Mouse (Mus musculus): ENCODE data around the gene Cep170. TPM values are rescaled to one million over a fixed set of nuclear protein-coding genes. Genes with fewer than 3 reads are reported as not detected.

Cep170 gene
- polyA plus RNA-seq, 1 experiment from 2014 or later: 95.2 TPM

DNA sequence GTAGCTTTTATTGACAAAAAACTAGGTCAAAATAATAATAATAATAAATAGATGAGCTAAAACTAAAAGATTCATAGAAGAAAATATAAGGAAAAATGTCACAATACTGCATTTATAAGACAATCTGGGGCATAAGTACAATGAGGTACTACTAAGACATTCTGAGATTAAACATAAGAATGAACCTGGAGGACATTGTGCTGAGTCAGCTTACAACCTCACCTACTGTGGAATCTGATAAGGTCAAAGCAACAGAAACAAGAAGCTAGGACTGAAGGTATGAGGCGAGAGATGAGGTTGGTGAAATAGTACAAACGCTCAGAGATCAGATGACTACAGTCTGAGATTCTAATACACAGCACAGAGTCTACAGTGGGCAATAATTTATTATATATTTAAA, 86.5 kb downstream of the Cep170 start:
- H3K4me3 ChIP-seq: no peak overlapping the region
- WGBS: 95% methylated on average over 2 of the region's 2 CpGs
- H3K36me3 ChIP-seq: peaks cover 19% of the 10 kb centered on the region
- H3K9me3 ChIP-seq: no peaks in the 10 kb centered on the region
- no peak overlapping the region for H3K27ac ChIP-seq (replicated peaks)
- H3K27me3 ChIP-seq: no peaks in the 10 kb centered on the region
- H3K9ac ChIP-seq (replicated peaks): no peak overlapping the region
- H3K4me1 ChIP-seq: no peaks in the 10 kb centered on the region
- ATAC-seq (ENCODE audit: low FRiP score, low read depth): no peak
- no peak overlapping the region for H3K4me2 ChIP-seq (replicated peaks)

DNA sequence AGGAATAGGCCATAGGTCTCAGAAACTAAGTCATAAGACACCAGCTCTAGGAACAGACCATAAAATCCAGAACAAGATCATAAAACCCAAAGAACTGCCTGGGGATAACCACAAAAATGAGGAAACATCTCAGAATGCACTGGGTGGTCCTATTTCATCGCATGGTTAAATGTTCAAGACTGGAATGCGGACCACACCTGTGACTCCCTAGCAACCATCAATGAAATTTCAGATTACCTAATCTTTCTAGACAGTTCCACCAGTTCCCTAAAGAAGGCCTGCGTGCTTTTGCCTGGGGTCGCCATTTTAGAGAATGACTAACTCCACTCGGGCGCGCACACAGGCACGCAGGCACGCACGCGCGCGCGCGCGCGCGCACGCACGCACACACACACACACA, 89.1 kb downstream of the Cep170 start:
- Histone ChIP-seq H3K4me1 (no peaks in the 10 kb centered on the region), H3K27me3 (no peaks in the 10 kb centered on the region), H3K9me3 (no peaks in the 10 kb centered on the region), H3K36me3 (no peaks in the 10 kb centered on the region), H3K4me3 (no peak overlapping the region), H3K4me2 (replicated peaks) (no peak overlapping the region), H3K9ac (replicated peaks) (no peak overlapping the region), H3K27ac (replicated peaks) (no peak overlapping the region)
- WGBS: 97% methylated on average over 20 of the region's 20 CpGs
- no peak for ATAC-seq (ENCODE audit: low FRiP score, low read depth)

DNA sequence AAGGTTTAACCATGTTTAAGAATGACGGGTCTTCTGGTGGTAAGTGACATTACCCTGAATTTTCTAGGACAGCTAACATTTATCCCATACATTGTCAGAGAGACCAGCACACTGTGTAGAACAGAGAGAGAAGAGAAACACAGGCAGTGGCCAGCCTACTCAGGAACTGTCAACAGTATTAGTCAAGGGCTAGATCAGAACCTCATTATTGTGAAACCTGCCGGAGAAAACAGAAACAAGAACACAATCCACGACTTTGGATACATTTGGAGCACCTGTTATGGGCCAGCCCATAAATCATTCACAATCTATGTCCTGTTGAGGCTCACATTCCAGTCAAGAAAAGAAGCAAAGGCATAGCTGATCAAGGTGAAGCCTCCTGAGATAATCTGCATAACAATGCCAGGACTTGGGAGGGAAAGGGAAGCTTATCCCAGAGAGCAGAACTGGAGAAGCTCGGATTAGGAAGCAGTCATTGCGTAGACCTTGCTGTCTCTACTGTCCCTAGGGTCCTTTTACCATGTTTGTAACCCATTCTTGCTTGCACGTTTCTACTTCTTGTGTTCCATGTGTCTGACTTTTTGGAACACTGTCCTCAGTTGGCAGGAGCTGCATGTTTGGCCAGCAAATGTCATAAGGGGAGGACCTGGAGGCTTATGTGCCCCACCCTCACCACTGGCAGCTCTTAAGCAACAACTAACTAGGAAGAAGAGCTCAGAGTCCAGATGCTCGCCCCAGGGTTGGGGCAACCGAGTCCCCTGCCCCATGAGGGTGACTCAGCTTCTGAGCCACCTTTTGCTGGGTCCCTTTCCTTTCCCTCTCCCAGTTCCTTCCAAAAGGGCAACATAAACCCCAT, 89.8 kb downstream of the Cep170 start:
- no peak overlapping the region for H3K9ac ChIP-seq (replicated peaks)
- H3K4me3 ChIP-seq: no peak overlapping the region
- H3K9me3 ChIP-seq: no peaks in the 10 kb centered on the region
- H3K27ac ChIP-seq (replicated peaks): no peak overlapping the region
- no peaks in the 10 kb centered on the region for H3K27me3 ChIP-seq
- no peak for ATAC-seq (ENCODE audit: low FRiP score, low read depth)
- WGBS: 80% methylated on average over 8 of the region's 8 CpGs
- no peak overlapping the region for H3K4me2 ChIP-seq (replicated peaks)
- no peaks in the 10 kb centered on the region for H3K4me1 ChIP-seq
- no peaks in the 10 kb centered on the region for H3K36me3 ChIP-seq

DNA sequence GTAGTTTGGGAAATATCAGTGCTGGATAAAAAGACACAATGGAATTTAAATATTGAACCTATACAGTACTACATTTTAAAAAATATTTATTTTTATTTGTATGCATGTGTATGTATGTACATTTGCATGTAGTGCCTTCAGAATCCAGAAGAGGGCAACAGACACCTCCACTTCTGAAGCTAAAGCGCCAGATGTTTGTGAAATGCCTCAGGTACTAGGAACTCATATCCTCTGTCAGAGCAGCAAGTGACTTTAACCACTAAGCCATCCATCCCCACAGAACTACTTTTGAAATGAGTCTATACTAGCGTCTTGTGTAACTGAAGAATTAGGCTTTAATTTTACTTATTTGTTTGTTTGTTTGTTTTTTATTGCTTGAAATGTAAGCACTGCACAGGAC, 101.4 kb downstream of the Cep170 start:
- Histone ChIP-seq H3K27ac (replicated peaks) (no peak overlapping the region), H3K9ac (replicated peaks) (no peak overlapping the region), H3K4me2 (replicated peaks) (no peak overlapping the region), H3K4me3 (no peak overlapping the region), H3K4me1 (no peaks in the 10 kb centered on the region), H3K36me3 (no peaks in the 10 kb centered on the region), H3K27me3 (no peaks in the 10 kb centered on the region), H3K9me3 (no peaks in the 10 kb centered on the region)
- whole genome bisulfite sequencing: 56% methylated on average over 2 of the region's 2 CpGs
- no peak for ATAC-seq (ENCODE audit: low FRiP score, low read depth)

DNA sequence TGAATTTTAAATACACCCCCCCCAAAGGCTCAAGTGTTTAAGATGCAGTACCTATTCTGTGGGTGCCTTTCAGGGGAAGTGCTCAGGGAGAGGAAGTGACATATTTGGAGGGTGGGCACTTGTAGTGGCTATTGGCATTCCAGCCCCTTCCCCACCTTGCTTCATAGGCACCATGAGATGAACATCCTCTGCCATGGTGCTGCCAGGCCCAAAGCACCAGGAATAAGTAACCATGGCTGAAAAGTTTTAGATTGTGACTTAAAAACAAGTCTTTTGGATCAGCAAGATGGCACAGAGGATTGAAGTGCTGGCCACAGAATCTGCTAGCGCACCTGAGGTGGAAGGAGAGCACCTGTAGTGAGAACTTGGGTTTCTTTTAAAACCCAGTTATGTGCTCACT, 113.6 kb downstream of the Cep170 start:
- no peak for ATAC-seq (ENCODE audit: low FRiP score, low read depth)
- 100% methylated on average over 1 of the region's 1 CpGs for WGBS
- no peaks in the 10 kb centered on the region for H3K9me3 ChIP-seq
- no peaks in the 10 kb centered on the region for H3K4me1 ChIP-seq
- H3K27me3 ChIP-seq: no peaks in the 10 kb centered on the region
- no peak overlapping the region for H3K4me2 ChIP-seq (replicated peaks)
- no peak overlapping the region for H3K4me3 ChIP-seq
- H3K27ac ChIP-seq (replicated peaks): no peak overlapping the region
- H3K9ac ChIP-seq (replicated peaks): no peak overlapping the region
- no peaks in the 10 kb centered on the region for H3K36me3 ChIP-seq

DNA sequence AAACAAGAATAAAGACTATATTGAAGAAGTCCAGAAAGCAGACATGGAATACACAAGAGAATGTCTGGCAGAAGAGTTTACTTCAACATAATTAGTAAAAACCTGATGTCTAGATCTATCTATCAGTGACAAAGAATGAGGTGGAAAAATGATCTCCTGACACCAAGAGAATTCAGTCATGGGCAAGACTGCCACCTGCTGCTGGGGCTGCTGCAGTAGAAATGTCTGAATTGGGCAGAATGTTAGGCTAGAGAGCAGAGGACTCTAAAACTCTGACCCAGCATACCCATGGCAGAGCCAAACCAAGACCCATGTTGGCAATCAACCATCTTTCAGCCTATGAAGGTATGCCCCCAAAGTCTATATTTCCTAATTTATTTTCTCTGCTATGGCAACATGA, 114.1 kb downstream of the Cep170 start:
- Histone ChIP-seq H3K4me2 (replicated peaks) (no peak overlapping the region), H3K4me1 (no peaks in the 10 kb centered on the region), H3K9ac (replicated peaks) (no peak overlapping the region), H3K27ac (replicated peaks) (no peak overlapping the region), H3K9me3 (no peaks in the 10 kb centered on the region), H3K36me3 (no peaks in the 10 kb centered on the region), H3K27me3 (no peaks in the 10 kb centered on the region), H3K4me3 (no peak overlapping the region)
- ATAC-seq (ENCODE audit: low FRiP score, low read depth): no peak

DNA sequence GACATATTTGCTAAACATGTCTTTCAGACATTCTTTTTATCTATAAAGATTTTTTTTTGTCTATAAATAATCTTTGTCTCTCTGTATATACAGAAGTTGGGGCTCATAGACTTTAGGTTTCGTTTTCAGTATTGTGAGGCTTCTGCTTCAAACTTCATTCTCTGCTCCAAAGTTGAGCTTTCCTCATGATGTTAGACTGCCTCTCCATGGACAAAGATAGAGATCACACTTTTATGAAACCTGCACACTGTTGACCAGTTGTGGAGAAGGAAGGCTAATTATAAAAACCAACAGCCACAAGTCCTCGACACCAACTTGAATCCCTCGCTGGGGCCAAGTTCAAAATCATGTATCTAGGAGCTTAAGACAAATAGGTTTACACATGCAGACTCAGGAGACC, 115.2 kb downstream of the Cep170 start:
- Histone ChIP-seq H3K36me3 (no peaks in the 10 kb centered on the region), H3K9me3 (no peaks in the 10 kb centered on the region), H3K4me3 (no peak overlapping the region), H3K9ac (replicated peaks) (no peak overlapping the region), H3K4me2 (replicated peaks) (no peak overlapping the region), H3K27ac (replicated peaks) (no peak overlapping the region), H3K27me3 (no peaks in the 10 kb centered on the region), H3K4me1 (no peaks in the 10 kb centered on the region)
- no peak for ATAC-seq (ENCODE audit: low FRiP score, low read depth)
- 83% methylated on average over 3 of the region's 3 CpGs for WGBS

DNA sequence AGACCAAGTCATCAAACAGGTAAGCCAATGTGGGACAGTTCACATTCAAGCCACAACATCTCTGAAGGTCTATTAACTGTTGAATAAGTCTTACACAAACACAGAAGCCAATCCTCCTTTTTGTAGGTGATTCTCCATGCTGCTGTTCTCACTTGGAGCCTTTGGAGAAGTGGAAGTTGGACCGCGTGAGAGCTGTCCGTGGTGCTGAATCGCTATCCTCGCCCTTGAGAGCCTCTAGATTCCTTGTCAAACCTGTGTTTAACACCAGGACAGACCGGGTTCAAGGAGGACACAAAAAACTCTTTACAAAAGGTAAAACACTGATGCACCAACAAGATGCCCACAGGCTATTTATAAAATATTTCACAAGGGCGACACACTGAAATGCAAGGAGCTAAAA, 116.8 kb downstream of the Cep170 start:
- Histone ChIP-seq H3K4me3 (no peak overlapping the region), H3K4me2 (replicated peaks) (no peak overlapping the region), H3K36me3 (no peaks in the 10 kb centered on the region), H3K9ac (replicated peaks) (no peak overlapping the region), H3K9me3 (no peaks in the 10 kb centered on the region), H3K27ac (replicated peaks) (no peak overlapping the region), H3K4me1 (no peaks in the 10 kb centered on the region), H3K27me3 (no peaks in the 10 kb centered on the region)
- WGBS: 21% methylated on average over 7 of the region's 7 CpGs
- ATAC-seq (ENCODE audit: low FRiP score, low read depth): no peak

DNA sequence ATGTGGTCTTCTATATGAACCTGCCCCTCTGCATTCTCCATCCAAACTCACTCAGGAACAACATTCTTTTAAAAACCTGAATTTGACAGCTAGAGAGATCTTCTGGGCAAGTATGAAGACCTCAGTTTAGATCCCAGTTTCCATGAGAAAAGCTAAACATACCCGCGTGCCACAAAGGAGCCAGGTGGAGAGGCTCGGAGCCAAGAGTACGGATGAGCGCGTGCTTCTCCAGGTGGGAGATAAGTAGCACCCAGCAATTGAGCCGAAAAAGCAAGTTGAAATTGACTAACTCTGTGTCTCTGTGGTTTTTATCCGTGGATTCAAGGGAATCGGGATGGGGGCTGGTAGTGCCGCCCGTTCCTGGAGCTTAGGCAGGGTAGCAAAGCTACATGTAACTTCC, 122.8 kb downstream of the Cep170 start:
- no peaks in the 10 kb centered on the region for H3K4me1 ChIP-seq
- no peak overlapping the region for H3K27ac ChIP-seq (replicated peaks)
- ATAC-seq (ENCODE audit: low FRiP score, low read depth): no peak
- WGBS: 95% methylated on average over 11 of the region's 11 CpGs
- no peak overlapping the region for H3K4me2 ChIP-seq (replicated peaks)
- no peaks in the 10 kb centered on the region for H3K9me3 ChIP-seq
- H3K36me3 ChIP-seq: no peaks in the 10 kb centered on the region
- no peaks in the 10 kb centered on the region for H3K27me3 ChIP-seq
- no peak overlapping the region for H3K4me3 ChIP-seq
- no peak overlapping the region for H3K9ac ChIP-seq (replicated peaks)

DNA sequence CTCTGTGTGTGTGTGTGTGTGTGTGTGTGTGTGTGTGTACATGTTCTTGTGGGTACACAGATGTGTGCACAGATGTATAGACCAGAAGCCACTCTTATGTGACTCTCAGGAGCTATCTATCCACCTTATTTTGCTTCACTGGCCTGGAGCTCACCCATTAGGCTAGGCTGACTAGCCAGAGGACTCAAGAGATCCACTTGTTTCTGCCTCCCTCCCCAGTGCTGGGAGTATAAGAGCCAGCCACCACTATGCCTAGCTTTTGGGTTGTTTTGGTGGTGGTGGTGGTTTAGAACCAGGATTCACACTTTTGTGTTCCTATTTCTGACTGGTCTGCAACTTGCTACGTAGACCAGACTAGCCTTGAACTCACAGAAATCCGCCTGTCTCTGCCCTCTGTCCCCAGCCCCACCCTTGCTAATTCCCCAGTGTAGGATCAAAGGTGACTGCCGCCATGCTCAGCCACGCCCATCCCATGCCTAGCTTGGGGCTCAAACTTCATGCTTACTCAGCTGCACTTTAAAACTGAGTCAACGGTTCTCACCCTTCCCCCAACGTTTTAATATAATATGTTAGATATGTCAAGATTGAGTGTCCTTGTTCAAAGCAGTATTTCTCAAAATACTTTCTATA, 125.5 kb downstream of the Cep170 start:
- no peak overlapping the region for H3K4me3 ChIP-seq
- no peak overlapping the region for H3K4me2 ChIP-seq (replicated peaks)
- no peak overlapping the region for H3K27ac ChIP-seq (replicated peaks)
- no peaks in the 10 kb centered on the region for H3K36me3 ChIP-seq
- ATAC-seq (ENCODE audit: low FRiP score, low read depth): no peak
- H3K9me3 ChIP-seq: no peaks in the 10 kb centered on the region
- 87% methylated on average over 6 of the region's 6 CpGs for WGBS
- H3K27me3 ChIP-seq: no peaks in the 10 kb centered on the region
- H3K9ac ChIP-seq (replicated peaks): no peak overlapping the region
- H3K4me1 ChIP-seq: no peaks in the 10 kb centered on the region
